Mouse (Mus musculus) kidney, postnatal 14 days (tissue): Measurements from ENCODE around the gene Ceacam1.
"Not testable (repeated sequence)": the region's sequence is repeated elsewhere in the genome, so short reads cannot be mapped to it uniquely, and the experiment has no call there.

ENCODE experiments used
- DNase-seq: peaks from one replicate; pipeline ENCODE4 v3.0.0; 2022; ENCODE audit warnings: mixed read lengths

The Ceacam1 gene

GRCm38 (mm10) chr7:25477091-25477751 lies at the start of gene Ceacam1:
Ceacam1 (minus strand) TSS chr7:25477603.
- peak; percentile 73 for DNase-seq

GRCm38 (mm10) chr7:25516070-25516777 lies 38.8 kb upstream of the Ceacam1 start:
- peak; percentile 29 for DNase-seq

GRCm38 (mm10) chr7:25515667-25516066 lies 38.3 kb upstream of the Ceacam1 start:
- DNase-seq: not testable (repeated sequence)

GRCm38 (mm10) chr7:25509925-25510324 lies 32.5 kb upstream of the Ceacam1 start:
- no peak for DNase-seq

GRCm38 (mm10) chr7:25494649-25495048 lies 17.2 kb upstream of the Ceacam1 start:
- DNase-seq: no peak

GRCm38 (mm10) chr7:25490698-25491097 lies 13.3 kb upstream of the Ceacam1 start:
- not testable (repeated sequence) for DNase-seq

- DNase-seq: peak; percentile 37
These were observed 12.0 kb upstream of the Ceacam1 start for GRCm38 (mm10) chr7:25489382-25489781.

- DNase-seq: peak; percentile 69
These were observed 8.8 kb upstream of the Ceacam1 start for GRCm38 (mm10) chr7:25486186-25486585.

GRCm38 (mm10) chr7:25485061-25485460 lies 7.7 kb upstream of the Ceacam1 start:
- no peak for DNase-seq

- DNase-seq: no peak
These were observed 5.8 kb upstream of the Ceacam1 start for GRCm38 (mm10) chr7:25483133-25483735.

GRCm38 (mm10) chr7:25480791-25481190 lies 3.4 kb upstream of the Ceacam1 start:
- not testable (repeated sequence) for DNase-seq

- peak; percentile 69 for DNase-seq
These were observed 2.0 kb upstream of the Ceacam1 start for GRCm38 (mm10) chr7:25479440-25479839.

- not testable (repeated sequence) for DNase-seq
These were observed 320 bp upstream of the Ceacam1 start for GRCm38 (mm10) chr7:25477752-25478093.

GRCm38 (mm10) chr7:25471821-25472220 lies 5.6 kb downstream of the Ceacam1 start:
- DNase-seq: not testable (repeated sequence)

- not testable (repeated sequence) for DNase-seq
These were observed 11.8 kb downstream of the Ceacam1 start for GRCm38 (mm10) chr7:25465586-25465985.

- no peak for DNase-seq
These were observed 12.4 kb downstream of the Ceacam1 start for GRCm38 (mm10) chr7:25465010-25465409.

- DNase-seq: not testable (repeated sequence)
These were observed 15.4 kb downstream of the Ceacam1 start for GRCm38 (mm10) chr7:25462033-25462337.

- DNase-seq: peak; percentile 38
These were observed 15.9 kb downstream of the Ceacam1 start for GRCm38 (mm10) chr7:25461336-25462032.

GRCm38 (mm10) chr7:25452103-25452502 lies 25.3 kb downstream of the Ceacam1 start:
- DNase-seq: peak; percentile 48

- peak; percentile 51 for DNase-seq
These were observed 27.2 kb downstream of the Ceacam1 start for GRCm38 (mm10) chr7:25449913-25450890.

- DNase-seq: no peak
These were observed 36.6 kb downstream of the Ceacam1 start for GRCm38 (mm10) chr7:25440816-25441153.
